In the genomic region with DNA sequence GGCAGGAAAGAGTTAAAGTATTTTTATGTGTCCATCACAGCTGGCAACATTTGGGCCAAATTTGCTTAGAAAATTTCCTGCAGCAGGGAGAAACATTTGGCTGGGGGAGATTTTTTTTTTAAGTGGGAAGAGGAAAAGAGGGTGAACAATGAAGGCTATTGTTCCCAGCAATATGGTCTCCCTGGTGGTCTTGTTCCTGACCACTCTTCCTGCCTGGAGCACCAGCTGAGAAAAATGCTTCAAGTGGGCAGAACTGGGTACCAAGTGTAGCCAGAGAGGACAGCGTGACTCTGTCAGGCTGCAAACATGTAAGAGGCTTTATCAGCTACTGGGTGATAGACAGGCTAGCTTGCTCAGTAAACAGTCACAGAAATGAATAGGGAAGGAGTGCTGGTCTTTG, we compare ENCODE assay signal across 16 mouse cellular contexts.
A peak's percentile ranks its signal among the peaks of the same experiment; 100 is the strongest.
DNase-seq lines count a peak whose midpoint lies in the region; ATAC-seq and TF ChIP-seq lines count a peak whose summit lies in the region.
"Had no signal": no experiment of that assay in that cellular context is flagged by ENCODE, and none has a peak within 500 bp of the region (broad histone marks: within the 10 kb centered on the region; RNA-seq: fewer than 3 reads in every experiment).

No protein-coding gene starts in this region.

- H3K27me3 ChIP-seq in heart, embryonic 16.5 days (ENCODE audit: control insufficient read depth, insufficient read depth, low read length): no peaks in the 10 kb centered on the region
- no peaks in the 10 kb centered on the region for H3K27me3 ChIP-seq in heart, embryonic 12.5 days (replicated peaks)
- no peaks in the 10 kb centered on the region for H3K27me3 ChIP-seq in lung, embryonic 16.5 days (ENCODE audit: control insufficient read depth, insufficient read depth, low read depth, low read length)
- no peaks in the 10 kb centered on the region for H3K27me3 ChIP-seq in embryonic facial prominence, embryonic 14.5 days (replicated peaks; ENCODE audit: control insufficient read depth, insufficient read depth, low read length)
- H3K27me3 ChIP-seq: liver, embryonic 12.5 days; midbrain, embryonic 15.5 days; neural tube, embryonic 12.5 days had no signal

- TF ChIP-seq CTCF in lung, adult 2 months (IDR thresholded peaks at IDR 0.05; ENCODE audit: insufficient read depth, low read length): no peak

- no peaks in the 10 kb centered on the region for H3K36me3 ChIP-seq in heart, embryonic 16.5 days (ENCODE audit: control insufficient read depth, insufficient read depth)
- H3K36me3 ChIP-seq in heart, embryonic 12.5 days: no peaks in the 10 kb centered on the region
- no peaks in the 10 kb centered on the region for H3K36me3 ChIP-seq in lung, embryonic 16.5 days (ENCODE audit: control insufficient read depth, insufficient read depth, low read length)
- H3K36me3 ChIP-seq in embryonic facial prominence, embryonic 14.5 days (ENCODE audit: control insufficient read depth, insufficient read depth, low read length): no peaks in the 10 kb centered on the region
- H3K36me3 ChIP-seq: liver, embryonic 12.5 days; midbrain, embryonic 15.5 days; neural tube, embryonic 12.5 days had no signal

- TF ChIP-seq POLR2A in lung, adult 2 months (IDR thresholded peaks at IDR 0.05; ENCODE audit: borderline replicate concordance, extremely low read depth, low read depth, low read length): no peak

- DNase-seq in lung, adult 2 months: no peak
- DNase-seq in embryonic facial prominence, embryonic 14.5 days (ENCODE audit: low spot score): peak; percentile 58
- peak; percentile 13 for DNase-seq in retina, embryonic 14.5 days (ENCODE audit: low spot score)
- no peak for DNase-seq in ovary, postnatal 14 days (ENCODE audit: low spot score)
- DNase-seq: adrenal gland, adult 8-10 months; cerebellum, postnatal 10 days; heart, postnatal 36 days; kidney, adult 2 months; lung, postnatal 4 days had no signal

- H3K27ac ChIP-seq in heart, embryonic 16.5 days (ENCODE audit: low read length): peak overlapping the region; percentile 22; the same call in 1 of the 2 replicates
- H3K27ac ChIP-seq in heart, embryonic 12.5 days (ENCODE audit: poor library complexity, severe bottlenecking): no peak overlapping the region
- peak overlapping the region; percentile 12; the same call in 1 of the 2 replicates for H3K27ac ChIP-seq in lung, embryonic 16.5 days (ENCODE audit: low read length)
- no peak overlapping the region for H3K27ac ChIP-seq in embryonic facial prominence, embryonic 14.5 days (replicated peaks; ENCODE audit: low read depth, low read length)
- H3K27ac ChIP-seq: liver, embryonic 12.5 days; midbrain, embryonic 15.5 days; neural tube, embryonic 12.5 days had no signal

- ATAC-seq in heart, embryonic 16.5 days (replicated peaks; ENCODE audit: extremely low read depth, insufficient read depth, low FRiP score): no peak
- no peak for ATAC-seq in heart, embryonic 12.5 days (ENCODE audit: insufficient number of reproducible peaks, low FRiP score)
- ATAC-seq in lung, embryonic 16.5 days (ENCODE audit: low read depth): no peak
- no peak for ATAC-seq in embryonic facial prominence, embryonic 14.5 days (ENCODE audit: low read depth)
- ATAC-seq in activated CD4-positive, CD25-positive, alpha-beta regulatory T cell, adult 4 months: no peak
- ATAC-seq: liver, embryonic 12.5 days; midbrain, embryonic 15.5 days had no signal

- WGBS in heart, embryonic 16.5 days: 4% methylated on average over 1 of the region's 1 CpGs
- WGBS in heart, embryonic 12.5 days: 9% methylated on average over 1 of the region's 1 CpGs
- WGBS in lung, embryonic 16.5 days: 23% methylated on average over 1 of the region's 1 CpGs
- 21% methylated on average over 1 of the region's 1 CpGs for WGBS in lung, adult 2 months
- 15% methylated on average over 1 of the region's 1 CpGs for WGBS in embryonic facial prominence, embryonic 14.5 days

- H3K9me3 ChIP-seq in heart, embryonic 16.5 days (replicated peaks; ENCODE audit: control insufficient read depth, low read length): no peaks in the 10 kb centered on the region
- no peaks in the 10 kb centered on the region for H3K9me3 ChIP-seq in heart, embryonic 12.5 days (replicated peaks)
- H3K9me3 ChIP-seq in lung, embryonic 16.5 days (ENCODE audit: control insufficient read depth, low read length): no peaks in the 10 kb centered on the region
- no peaks in the 10 kb centered on the region for H3K9me3 ChIP-seq in embryonic facial prominence, embryonic 14.5 days (ENCODE audit: control insufficient read depth, low read length)
- H3K9me3 ChIP-seq: liver, embryonic 12.5 days; midbrain, embryonic 15.5 days; neural tube, embryonic 12.5 days had no signal

- H3K9ac ChIP-seq in heart, embryonic 16.5 days (ENCODE audit: low read length): no peak overlapping the region
- H3K9ac ChIP-seq in heart, embryonic 12.5 days: no peak overlapping the region
- H3K9ac ChIP-seq in lung, embryonic 16.5 days (ENCODE audit: low read length): no peak overlapping the region
- no peak overlapping the region for H3K9ac ChIP-seq in embryonic facial prominence, embryonic 14.5 days (ENCODE audit: low read depth, low read length)
- H3K9ac ChIP-seq: liver, embryonic 12.5 days; midbrain, embryonic 15.5 days; neural tube, embryonic 12.5 days had no signal

- H3K4me2 ChIP-seq in heart, embryonic 16.5 days (ENCODE audit: low read depth, low read length): no peak overlapping the region
- no peak overlapping the region for H3K4me2 ChIP-seq in heart, embryonic 12.5 days
- H3K4me2 ChIP-seq in lung, embryonic 16.5 days (ENCODE audit: low read depth, low read length): no peak overlapping the region
- no peak overlapping the region for H3K4me2 ChIP-seq in embryonic facial prominence, embryonic 14.5 days (ENCODE audit: low read depth, low read length)
- H3K4me2 ChIP-seq: liver, embryonic 12.5 days; midbrain, embryonic 15.5 days; neural tube, embryonic 12.5 days had no signal

- H3K4me1 ChIP-seq in heart, embryonic 16.5 days (ENCODE audit: control insufficient read depth, insufficient read depth, low read length): no peaks in the 10 kb centered on the region
- peaks cover 4% of the 10 kb centered on the region for H3K4me1 ChIP-seq in heart, embryonic 12.5 days (replicated peaks)
- H3K4me1 ChIP-seq in lung, embryonic 16.5 days (replicated peaks; ENCODE audit: control insufficient read depth, insufficient read depth, low read length): peaks cover 5% of the 10 kb centered on the region
- no peaks in the 10 kb centered on the region for H3K4me1 ChIP-seq in lung, adult 2 months (ENCODE audit: control insufficient read depth, insufficient read depth, low read length)
- peaks cover 12% of the 10 kb centered on the region; the same call in 1 of the 2 replicates for H3K4me1 ChIP-seq in embryonic facial prominence, embryonic 14.5 days (ENCODE audit: control insufficient read depth, insufficient read depth, low read length)
- H3K4me1 ChIP-seq: liver, embryonic 12.5 days; midbrain, embryonic 15.5 days; neural tube, embryonic 12.5 days had no signal

- H3K4me3 ChIP-seq in heart, embryonic 16.5 days (ENCODE audit: low read length): no peak overlapping the region
- H3K4me3 ChIP-seq in heart, embryonic 12.5 days: no peak overlapping the region
- no peak overlapping the region for H3K4me3 ChIP-seq in lung, embryonic 16.5 days (ENCODE audit: low read length)
- H3K4me3 ChIP-seq in lung, adult 2 months (replicated peaks; ENCODE audit: extremely low read depth, low read depth, low read length): no peak overlapping the region
- H3K4me3 ChIP-seq in embryonic facial prominence, embryonic 14.5 days (ENCODE audit: low read depth, low read length): no peak overlapping the region
- H3K4me3 ChIP-seq: liver, embryonic 12.5 days; midbrain, embryonic 15.5 days; neural tube, embryonic 12.5 days had no signal

Comparison
In these comparisons a context has a peak if more than half of its experiments do, and no peak if none do; other contexts are left out.
1. H3K27ac ChIP-seq: peak in heart, embryonic 16.5 days (single experiment) and lung, embryonic 16.5 days (single experiment); none in heart, embryonic 12.5 days (single experiment) and embryonic facial prominence, embryonic 14.5 days (single experiment).
2. DNase-seq: peak in embryonic facial prominence, embryonic 14.5 days (single experiment) and retina, embryonic 14.5 days (single experiment); none in lung, adult 2 months (single experiment) and ovary, postnatal 14 days (single experiment).